Mouse (Mus musculus): ENCODE results near the gene Stx8.

Stx8 gene

DNA sequence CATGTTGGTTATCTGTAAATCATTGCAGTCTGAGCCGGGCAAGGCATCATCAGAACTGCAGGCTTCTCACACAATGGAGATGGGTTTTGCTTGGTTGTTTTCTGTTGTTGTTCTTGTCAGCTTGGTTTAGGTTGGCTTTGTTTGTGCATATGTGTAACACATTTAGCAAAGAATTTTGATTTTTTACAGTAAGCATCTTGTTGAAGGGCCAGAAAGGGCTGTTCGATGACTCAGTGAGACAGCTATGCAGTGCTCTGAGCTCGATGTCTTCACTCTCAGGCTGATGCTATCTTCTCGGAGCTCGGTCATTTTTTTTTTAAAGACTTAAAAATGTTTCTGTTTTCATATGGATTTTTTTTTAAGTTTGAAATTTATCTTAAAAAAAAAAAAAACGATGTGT, 117.6 kb downstream of the Stx8 start:
- DNase-seq (ENCODE audit: low spot score in 2 of 2) = no peak

DNA sequence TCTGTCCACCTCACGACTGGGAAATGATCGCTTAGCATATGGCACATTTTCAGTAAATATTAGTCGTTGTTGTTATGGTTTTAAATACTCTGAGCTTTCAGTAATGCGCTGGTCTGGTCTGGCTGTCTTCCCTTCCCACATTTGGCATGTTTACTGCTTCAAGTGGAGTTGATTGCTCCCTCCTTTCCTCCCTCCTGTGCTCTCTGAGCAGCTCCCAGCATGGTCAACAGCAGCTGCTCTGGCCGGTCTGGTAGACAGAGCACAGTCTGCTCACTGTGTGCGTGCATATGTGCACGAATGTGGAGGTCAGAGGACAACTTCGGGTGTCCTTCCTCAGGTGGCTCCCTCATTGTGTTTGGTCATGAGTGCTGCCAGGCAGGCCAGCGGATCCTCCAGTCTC, 120.2 kb downstream of the Stx8 start:
- no peak for DNase-seq (ENCODE audit: low spot score in 2 of 2)

DNA sequence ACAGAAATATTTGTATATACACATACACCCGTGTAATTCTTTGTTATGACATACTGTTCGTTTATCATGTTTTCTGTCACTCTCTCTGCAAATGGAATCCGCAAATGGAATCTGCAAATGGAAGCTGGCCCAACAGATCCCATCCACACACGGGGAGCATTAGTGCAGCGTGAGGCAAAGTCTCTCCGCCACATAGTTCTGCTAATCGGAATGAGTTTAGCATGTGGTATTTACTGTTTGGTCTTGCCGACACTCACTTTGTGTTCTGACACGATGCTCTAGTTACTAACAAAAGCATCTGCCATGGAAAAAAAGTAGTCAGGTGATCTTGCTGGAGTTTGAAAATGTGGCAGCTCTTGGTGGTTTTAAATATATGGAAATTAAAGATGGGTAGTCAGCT, 123.4 kb downstream of the Stx8 start:
- no peak for DNase-seq (ENCODE audit: low spot score in 2 of 2)

DNA sequence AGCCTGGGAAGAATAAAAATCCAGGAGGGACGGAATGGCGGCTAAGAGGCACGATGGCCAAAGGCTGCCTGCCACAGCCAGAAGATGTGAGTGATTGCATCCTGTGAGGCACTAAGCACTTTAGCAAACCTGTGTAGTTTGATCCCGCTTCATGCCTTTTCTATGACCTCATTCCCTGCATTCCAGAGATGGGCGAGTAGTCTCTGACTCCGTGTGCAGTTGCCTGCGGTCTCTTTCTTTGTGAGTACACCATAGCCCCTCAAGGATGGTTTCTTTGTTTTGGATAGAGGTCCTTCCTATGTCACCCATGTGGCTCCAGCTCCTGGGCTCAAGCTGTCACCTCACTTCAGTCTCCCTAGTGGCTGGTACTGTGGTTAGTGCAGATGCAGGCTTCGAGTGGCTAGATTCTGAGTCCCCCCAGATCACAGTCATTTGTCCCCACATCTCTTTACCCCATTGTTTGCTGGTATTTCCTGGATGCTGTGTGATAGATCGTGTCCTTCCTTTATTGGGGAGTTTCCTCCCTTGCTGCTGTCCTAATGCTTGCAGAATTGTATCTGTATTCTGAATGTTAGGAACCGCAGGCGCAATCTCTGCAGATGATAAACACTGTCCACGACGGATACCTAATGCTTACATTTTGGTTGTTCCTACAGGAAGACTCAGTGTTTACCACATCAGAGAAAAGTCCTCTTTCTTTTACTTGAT, 124.0 kb downstream of the Stx8 start:
- no peak for DNase-seq (ENCODE audit: low spot score in 2 of 2)

DNA sequence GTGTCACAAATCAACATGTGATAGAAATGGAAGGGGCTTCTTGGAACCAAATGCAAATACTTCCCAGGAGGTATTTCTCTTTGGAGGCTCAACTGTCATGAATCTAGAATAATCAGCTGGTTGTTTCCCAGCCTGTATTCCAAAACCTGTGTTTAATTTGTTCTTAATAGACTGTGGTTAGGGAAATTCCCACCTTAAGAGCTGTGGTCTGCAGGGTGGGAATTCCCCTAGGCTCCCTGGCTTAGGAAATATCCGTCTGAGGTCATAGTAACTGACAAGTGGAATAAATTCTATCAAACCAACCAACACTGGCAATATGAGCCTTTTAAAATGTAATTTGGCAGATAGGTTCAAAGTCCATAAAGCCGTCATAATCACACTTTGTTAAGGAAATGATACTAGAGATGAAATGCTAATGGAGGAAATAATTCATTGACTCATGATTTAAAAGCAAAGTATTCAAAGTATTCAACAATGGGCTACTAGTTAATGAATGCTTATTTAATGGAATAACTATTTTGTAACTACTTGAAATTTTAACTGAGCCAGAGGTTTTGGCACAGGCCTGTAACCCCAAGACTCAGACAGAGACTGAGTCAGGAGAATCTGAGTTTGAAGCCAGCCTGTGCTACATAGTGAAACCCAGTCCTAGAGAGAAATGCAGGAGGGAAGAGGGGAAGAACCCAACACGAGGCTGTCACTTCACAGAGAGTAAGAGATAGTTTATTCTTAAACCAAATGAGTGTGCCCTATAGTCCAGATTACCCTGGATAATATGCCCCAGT, 126.2 kb downstream of the Stx8 start:
- no peak for DNase-seq (ENCODE audit: low spot score in 2 of 2)

DNA sequence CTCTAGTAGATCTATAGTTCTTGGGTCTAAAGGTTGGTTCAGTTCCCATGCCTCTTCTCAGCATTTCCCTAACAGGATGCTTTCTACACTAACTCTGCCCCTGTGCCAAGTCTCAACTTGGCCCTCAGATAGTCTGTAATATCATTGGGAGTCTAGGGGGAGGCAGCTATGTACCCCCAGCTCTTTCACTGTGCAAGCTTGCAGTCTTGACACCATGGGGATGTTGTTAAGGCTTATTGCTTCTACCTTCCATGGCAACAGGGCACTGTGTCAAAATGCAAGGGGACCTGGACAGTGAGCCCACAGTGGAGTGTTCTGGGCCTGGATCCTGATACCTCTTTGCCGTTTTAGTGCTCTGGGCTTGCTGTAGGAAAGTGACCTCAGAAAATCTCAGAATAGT, 135.6 kb downstream of the Stx8 start:
- DNase-seq (ENCODE audit: low spot score in 2 of 2) = no peak

DNA sequence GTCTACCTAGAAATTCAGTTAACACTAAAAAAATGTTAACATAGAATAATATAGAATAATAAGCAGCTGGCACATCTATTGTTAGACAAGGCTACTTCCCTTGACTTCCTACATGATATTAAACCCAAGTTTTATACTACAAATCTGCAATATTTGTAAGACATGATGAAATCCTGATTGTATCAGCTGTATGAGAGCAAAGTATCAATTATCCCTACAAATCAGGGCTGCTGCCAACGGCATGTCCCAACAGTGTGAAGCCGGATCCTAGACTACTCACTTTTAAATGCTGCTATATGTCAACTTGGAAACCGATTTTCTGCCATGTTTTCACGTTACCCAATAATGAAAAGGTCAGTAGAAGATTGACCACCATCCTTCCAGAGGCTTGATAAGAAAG, 137.5 kb downstream of the Stx8 start:
- DNase-seq (ENCODE audit: low spot score in 2 of 2) = no peak

DNA sequence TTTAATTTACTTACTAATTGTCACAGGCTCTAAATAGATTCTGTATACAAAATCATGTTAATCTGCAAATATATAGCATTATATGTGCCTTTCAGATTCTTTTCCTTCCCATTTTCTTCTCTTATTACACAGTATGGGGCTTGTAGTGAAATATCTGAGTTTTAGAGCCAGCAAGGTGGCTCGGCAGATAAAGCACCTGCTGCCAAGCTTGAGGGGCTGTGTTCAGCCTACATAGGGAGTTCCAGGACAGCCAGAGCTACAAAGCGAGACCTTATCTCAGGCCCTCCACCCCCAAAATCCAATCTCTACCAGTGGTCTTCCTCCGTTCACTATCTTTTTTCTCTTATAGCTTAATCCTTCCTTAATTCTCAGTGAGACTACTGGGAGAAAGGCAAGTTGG, 140.1 kb downstream of the Stx8 start:
- no peak for DNase-seq (ENCODE audit: low spot score in 2 of 2)

DNA sequence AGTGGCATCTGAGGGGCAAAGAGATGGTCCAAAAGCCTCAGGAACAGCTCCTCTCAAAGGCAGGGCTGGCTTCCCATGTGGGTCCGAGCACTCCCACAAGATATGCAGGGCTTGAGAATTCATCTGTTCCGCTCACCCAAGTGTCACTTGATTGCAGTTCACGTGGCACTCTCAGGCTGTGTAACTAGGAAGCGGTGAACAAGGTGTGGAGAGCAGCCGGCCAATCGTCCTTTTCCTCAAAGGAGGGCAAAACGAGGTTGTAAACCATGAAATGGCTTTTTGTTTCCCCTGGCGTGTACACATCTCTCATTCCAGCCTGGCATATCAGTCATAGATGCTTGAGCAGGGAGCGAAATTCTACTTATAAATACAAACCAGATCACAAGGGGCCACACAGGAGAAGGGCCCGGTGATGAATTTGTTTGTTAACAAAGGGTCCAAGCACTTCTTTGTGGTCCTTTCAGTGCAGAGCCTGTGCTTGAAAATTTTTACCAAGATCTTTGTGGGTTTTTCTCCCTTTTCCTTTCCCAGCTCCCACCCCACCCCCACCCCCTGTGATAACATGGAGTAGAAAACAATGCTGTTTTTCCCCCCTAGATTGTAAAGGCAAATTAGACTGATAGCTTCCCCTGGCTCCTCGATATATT, 147.6 kb downstream of the Stx8 start:
- no peak for DNase-seq (ENCODE audit: low spot score in 2 of 2)

DNA sequence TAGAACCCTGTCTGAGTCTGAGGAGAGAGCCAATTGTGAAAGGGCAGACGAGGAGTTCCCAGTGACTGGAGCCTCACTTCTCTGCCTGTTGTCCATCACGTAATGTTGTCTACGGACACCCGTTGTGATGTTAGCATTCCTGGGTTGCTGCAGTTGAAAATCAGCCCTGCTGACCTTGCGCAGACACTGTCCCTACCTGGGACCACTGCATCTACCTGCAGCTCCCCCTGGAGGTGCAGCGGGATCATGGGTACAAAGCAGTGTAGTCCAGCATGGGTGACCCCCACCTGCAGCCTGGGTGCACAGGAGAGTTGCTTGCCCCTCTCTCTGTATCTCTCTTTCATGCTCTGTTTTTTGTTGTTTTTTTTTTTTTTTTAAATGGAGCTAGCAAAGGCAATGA, 148.2 kb downstream of the Stx8 start:
- DNase-seq (ENCODE audit: low spot score in 2 of 2) = no peak

DNA sequence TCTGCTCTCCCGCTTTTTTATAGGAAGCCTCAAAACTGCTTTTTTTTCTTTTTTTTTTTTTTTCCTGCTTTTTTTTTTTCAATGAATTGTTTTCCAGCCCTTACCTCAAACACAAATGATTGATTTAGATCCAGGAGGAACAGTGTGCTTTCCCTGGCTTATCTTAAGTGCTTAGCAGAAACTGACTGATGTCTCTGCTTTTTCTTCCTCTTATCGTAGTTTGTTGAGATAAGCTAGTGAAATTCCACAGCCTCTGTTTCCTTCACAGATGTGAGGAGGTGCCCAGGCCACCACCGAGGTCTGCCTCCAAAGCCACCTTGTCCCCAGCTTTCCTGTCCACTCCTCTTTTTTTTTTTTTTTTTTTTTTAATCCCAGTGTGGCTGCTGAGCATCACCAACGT, 150.2 kb downstream of the Stx8 start:
- DNase-seq (ENCODE audit: low spot score in 2 of 2) = no peak

DNA sequence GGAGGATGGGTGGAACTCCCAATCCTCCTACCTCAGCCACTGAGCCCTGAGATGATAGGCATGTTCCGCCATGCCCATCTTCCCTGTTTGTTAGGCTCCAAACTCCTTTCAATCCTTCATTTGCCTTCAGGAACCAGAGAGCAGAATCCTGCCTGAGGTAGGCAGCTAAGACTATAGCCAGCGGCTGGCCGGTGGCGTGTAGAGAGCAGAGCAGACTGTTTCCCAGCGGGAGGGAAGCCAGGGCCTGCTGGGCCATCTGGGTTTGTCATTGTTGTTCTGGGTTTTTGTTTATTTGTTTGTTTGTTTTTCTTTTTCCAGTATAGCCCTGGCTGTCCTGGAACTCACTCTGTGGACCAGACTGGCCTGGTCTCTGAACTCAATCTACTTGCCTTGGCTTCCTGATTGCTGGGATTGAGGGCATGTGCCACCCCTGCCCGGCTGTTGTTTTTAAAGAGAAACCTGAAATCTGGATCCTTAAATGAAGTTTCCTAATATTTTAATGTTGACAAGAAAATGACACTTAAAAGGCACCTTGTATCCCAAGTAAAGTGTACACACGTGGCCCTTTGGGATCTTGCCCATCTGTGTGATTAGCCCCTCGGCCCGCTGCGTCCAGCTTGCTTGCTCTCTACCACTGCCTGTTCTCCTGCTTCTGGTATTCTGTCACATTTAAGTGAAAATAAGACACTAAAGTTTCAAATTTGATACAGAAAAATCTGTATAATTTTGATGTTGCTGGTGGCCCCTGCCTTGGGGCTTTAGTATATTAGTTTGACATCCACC, 152.1 kb downstream of the Stx8 start:
- DNase-seq (ENCODE audit: low spot score in 2 of 2) = no peak

DNA sequence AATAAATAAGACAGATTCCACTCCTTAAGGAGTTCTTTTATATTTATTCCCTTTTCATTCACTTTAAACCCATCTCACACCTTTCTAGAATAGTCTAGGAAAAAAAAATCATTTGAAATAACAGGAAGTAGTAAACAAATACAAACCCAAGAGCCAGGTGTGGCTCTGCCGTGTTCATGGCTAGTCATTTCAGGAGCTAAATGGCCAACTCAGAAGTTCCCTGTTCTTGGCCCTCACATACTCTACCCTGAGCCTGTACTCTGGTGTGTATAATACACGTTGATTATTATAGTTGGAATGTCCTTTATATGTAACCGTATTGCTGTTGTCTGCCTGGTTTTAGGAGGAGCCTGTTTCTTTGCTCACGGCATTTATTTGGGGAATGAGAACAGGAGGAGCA, 152.7 kb downstream of the Stx8 start:
- no peak for DNase-seq (ENCODE audit: low spot score in 2 of 2)

DNA sequence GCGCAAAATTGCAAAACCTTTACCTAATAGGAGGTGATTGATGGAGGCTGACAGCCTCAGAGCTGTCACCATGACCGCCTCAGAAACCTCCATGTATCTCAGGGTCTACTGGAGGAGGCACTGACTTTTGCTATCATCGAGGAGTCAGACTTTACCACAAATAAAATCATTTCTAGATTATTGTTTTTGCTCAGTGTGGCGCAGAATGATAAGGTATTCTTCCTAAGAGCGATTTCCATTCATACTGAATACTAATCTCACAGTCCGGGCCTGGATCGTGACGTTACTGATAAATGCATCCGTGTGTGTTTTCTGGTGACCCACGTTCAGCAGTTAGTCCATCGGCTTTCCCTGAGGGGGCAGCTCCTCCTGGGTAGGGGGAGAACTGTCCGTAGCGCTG, 153.1 kb downstream of the Stx8 start:
- DNase-seq (ENCODE audit: low spot score in 2 of 2) = no peak

DNA sequence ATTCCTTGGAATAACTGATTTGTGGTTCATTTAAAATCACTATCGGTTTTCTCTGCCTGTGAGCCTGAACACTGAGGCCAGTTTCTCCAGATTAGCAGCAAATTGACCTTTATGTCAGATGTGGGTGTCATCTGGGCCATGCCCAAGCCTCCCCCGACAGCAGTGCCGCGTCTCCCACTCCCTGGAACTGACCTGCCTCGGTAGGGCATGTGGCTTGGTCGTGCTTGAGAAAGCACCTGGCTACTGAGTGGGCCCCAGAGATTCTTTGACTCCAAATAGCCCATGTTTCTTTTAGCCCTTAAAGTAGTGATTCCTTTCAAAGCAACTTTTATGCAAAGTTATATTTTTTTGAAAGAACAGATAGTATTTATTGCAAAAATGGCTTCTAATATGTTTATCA, 155.3 kb downstream of the Stx8 start:
- DNase-seq (ENCODE audit: low spot score in 2 of 2) = no peak

DNA sequence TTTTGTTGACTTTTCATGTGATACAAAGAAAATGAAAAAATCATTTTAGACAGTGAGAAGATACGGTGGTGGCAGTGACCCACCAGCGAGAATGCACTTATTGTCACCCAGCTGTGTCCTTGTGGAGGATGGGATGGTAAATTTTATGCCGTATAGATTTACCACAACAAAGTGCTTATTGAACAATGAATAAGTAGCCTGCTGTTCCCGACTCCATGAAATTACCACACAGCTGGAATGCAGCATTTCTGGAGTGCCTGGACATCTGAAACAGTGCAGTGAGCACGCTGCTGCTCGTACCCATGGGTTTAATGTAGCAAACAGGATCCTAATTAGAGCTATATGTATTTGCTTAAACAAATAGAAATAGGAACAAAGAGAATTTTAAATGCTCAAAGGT, 155.7 kb downstream of the Stx8 start:
- DNase-seq (ENCODE audit: low spot score in 2 of 2) = no peak

DNA sequence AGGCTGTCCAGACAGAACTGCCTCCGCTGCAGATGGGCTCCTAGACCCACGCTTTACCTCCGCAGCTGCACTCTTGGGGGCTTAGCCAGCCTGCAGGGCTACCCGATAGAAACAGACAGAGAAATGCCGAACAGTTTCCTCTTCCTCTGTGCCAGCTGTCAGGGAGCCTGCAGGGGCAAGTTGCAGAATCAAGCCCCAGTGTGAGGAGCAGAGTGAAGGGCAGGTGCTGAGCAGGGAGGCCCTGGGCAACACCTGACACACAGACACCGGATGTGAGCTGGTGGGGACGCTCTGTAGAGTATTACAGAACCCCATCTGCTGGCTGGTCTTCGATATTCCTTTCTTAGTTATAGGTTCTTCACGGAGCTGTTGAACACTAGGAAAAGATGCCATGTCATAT, 160.1 kb downstream of the Stx8 start:
- peak; percentile 3 to 5 for DNase-seq (ENCODE audit: low spot score in 2 of 2)

DNA sequence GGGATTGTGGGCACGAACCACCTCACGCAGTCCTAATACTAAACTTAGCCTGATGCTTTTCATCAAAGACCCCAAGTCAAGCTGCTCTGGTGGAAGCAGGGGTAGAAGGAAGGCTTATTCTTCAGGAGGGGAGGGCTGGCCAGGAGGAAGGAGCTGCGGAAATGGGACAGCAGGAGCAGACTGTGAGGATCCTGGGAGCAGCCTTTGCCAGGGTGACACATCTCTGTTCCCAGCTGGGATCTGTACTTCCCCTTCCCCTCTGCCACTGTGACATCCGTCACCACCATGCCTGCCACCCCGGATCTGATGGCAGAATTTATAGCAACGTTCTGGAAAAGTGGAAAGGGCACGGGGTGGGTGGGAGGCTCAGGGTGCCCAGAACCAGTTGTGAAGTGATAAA, 168.5 kb downstream of the Stx8 start:
- DNase-seq (ENCODE audit: low spot score in 2 of 2) = no peak

DNA sequence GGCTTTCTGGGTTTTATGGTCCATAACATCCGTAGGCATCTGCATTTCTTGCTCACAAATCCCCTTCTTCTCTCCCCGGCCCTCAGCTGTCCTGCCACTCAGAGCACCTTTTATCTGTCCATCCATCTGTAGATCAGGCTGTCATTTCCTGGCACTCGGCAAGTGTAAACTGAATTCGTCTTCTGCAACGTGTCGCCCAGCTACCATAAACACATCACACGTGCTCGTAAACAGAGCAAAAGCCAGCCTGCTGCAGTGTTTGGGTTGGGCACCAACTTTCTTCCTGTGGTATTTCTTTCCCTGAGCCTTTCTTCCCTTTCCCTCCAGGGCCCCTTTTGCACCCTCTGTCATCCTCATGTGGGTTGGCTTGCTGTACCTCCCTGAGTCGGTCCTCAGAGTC, 169.4 kb downstream of the Stx8 start:
- no peak for DNase-seq (ENCODE audit: low spot score in 2 of 2)

DNA sequence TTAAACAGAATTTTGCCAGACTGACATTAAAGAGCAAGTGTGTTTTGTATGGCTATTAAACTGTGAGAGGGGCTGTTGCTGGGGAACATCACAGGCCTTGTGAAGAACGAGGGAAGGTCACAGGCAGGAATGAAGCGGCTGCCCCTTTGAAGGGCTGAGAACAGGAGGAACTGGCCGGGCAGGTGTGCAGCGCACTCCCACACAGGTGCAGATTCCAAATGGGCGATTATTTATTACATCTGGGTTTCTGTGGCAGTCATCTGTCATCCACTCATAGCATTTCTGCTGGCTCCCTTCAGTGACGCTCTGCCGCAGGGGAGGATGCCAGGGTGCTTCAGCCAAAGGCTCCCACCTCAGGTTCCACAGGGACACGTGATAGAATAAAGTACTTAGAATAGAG, 170.7 kb downstream of the Stx8 start:
- no peak for DNase-seq (ENCODE audit: low spot score in 2 of 2)

DNA sequence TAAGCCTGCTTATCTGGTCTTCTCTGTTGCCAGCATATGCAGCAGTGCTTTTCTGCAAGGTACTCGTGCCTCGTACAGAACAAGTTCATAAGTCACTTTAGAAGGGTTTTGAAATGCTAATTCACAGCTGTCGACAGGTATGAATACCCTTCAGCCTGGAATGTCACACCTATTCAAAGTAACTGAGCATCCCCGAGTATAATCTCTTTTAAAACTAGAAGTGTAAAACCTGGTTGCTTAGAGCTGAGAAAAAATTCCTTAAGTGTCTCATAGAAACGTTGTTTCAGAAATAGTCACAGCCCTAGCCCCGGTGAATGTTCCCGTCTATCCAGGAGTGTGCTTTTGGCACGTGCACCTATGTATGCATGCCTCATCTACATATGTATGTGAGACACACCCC, 176.3 kb downstream of the Stx8 start:
- no peak for DNase-seq (ENCODE audit: low spot score in 2 of 2)

All from spleen, postnatal 36 days (tissue).